8 mouse cellular contexts compared by ENCODE assay signal in the genomic region with DNA sequence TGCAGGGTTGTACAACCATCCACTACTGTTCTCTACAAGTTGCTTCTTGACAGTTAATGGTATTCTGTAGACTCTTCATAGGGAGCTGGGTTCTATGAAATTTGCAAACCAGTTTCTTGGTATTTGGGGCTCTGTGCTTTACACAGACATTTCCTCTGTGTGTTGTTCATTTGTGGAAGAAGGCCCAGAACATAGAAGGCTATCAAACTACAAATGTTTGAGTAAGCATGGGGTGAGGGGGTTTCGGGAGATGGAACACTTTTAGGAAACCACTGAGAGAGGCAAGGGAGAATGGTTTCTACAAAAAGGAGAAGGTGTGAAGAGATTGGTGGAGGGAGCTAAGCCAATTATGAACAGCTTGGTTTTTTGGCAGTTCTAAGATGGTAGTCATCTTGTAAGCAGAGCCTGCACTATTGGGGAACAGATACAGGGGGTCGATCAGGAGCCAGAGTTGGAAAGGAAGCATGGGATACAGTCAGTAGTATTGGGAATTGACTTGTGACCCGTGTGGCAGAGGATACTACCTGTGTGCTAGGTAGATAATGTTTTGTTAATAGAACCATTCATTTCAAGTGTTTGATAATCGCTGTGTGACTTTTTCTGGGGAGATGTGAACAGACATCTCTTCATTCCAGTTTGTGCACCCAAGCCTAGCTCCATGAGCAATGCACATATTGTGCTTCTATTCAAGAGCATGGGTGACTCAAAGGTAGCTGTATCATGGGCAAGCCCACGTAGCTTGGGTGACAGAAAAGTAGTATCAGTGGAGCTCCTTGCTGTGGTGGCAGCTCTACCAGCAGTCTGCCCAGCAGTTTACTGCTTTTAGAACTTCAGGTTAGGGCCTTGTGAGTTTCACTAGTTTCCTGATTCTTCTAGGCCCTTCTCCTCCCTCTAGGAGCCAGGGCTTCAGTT. TPM values are rescaled to one million over a fixed set of nuclear protein-coding genes. Genes with fewer than 3 reads are reported as not detected.
DNase-seq lines count a peak whose midpoint lies in the region; ATAC-seq and TF ChIP-seq lines count a peak whose summit lies in the region.

No protein-coding gene starts in this region.

- peak overlapping the region; percentile 64 for H3K4me3 ChIP-seq in kidney, adult 2 months (ENCODE audit: insufficient read depth, low read depth, low read length)
- H3K4me3 ChIP-seq in G1E (ENCODE audit: low read depth, low read length): peak overlapping the region; percentile 82
- peak overlapping the region; percentile 83 for H3K4me3 ChIP-seq in forebrain, embryonic 10.5 days
- peak overlapping the region; percentile 82 for H3K4me3 ChIP-seq in liver, embryonic 11.5 days (ENCODE audit: low read depth, low read length)

- peak overlapping the region; percentile 91 for H3K9ac ChIP-seq in liver, embryonic 11.5 days (ENCODE audit: low read depth, low read length)

- no peaks in the 10 kb centered on the region for H3K9me3 ChIP-seq in G1E (replicated peaks)
- no peaks in the 10 kb centered on the region for H3K9me3 ChIP-seq in forebrain, embryonic 10.5 days
- no peaks in the 10 kb centered on the region for H3K9me3 ChIP-seq in liver, embryonic 11.5 days (ENCODE audit: control insufficient read depth, low read length)

- TF ChIP-seq POLR2A in kidney, adult 2 months (IDR thresholded peaks at IDR 0.05; ENCODE audit: low read depth, low read length): no peak

- ATAC-seq in G1E (ENCODE audit: extremely low read depth, insufficient number of reproducible peaks, low FRiP score, poor library complexity, severe bottlenecking): no peak
- no peak for ATAC-seq in liver, embryonic 11.5 days (replicated peaks; ENCODE audit: low FRiP score)

- no peak for TF ChIP-seq CTCF in kidney, adult 2 months (conservative IDR thresholded peaks at IDR 0.05; ENCODE audit: insufficient read depth, insufficient read length, low read depth, low read length)
- TF ChIP-seq CTCF in G1E (IDR thresholded peaks at IDR 0.05; ENCODE audit: low read depth, low read length): no peak

- H3K4me2 ChIP-seq in liver, embryonic 11.5 days: peak overlapping the region; percentile 79

- DNase-seq in kidney, adult 2 months: no peak
- no peak for DNase-seq in kidney, postnatal 25 days
- no peak for DNase-seq in G1E (ENCODE audit: low spot score)
- DNase-seq in forebrain, embryonic 10.5 days (ENCODE audit: extremely low spot score, low spot score): no peak
- no peak for DNase-seq in liver, embryonic 11.5 days (ENCODE audit: low spot score)
- DNase-seq in ovary, postnatal 36 days (ENCODE audit: low spot score): no peak
- DNase-seq in cerebellum, adult 8-10 months: no peak
- DNase-seq in layer of hippocampus, postnatal 25 days (ENCODE audit: extremely low spot score in 1 of 2, low spot score in 1 of 2): no peak

- H3K27me3 ChIP-seq in kidney, adult 2 months (replicated peaks; ENCODE audit: control insufficient read depth, insufficient read depth, low read length): no peaks in the 10 kb centered on the region
- H3K27me3 ChIP-seq in G1E (ENCODE audit: insufficient read depth, low read length): no peaks in the 10 kb centered on the region
- H3K27me3 ChIP-seq in forebrain, embryonic 10.5 days (ENCODE audit: poor library complexity, severe bottlenecking): no peaks in the 10 kb centered on the region
- H3K27me3 ChIP-seq in liver, embryonic 11.5 days (replicated peaks; ENCODE audit: control insufficient read depth, insufficient read depth, low read length): no peaks in the 10 kb centered on the region

- WGBS in kidney, adult 2 months: 77% methylated on average over 5 of the region's 5 CpGs
- WGBS in forebrain, embryonic 10.5 days: 63% methylated on average over 5 of the region's 5 CpGs
- 33% methylated on average over 5 of the region's 5 CpGs for WGBS in liver, embryonic 11.5 days

- H3K4me1 ChIP-seq in kidney, adult 2 months (ENCODE audit: control insufficient read depth, insufficient read depth, low read length): peaks cover 19% of the 10 kb centered on the region
- peaks cover 26% of the 10 kb centered on the region for H3K4me1 ChIP-seq in G1E (ENCODE audit: insufficient read depth, low read depth, low read length)
- H3K4me1 ChIP-seq in forebrain, embryonic 10.5 days: peaks cover 19% of the 10 kb centered on the region
- peaks cover 13% of the 10 kb centered on the region for H3K4me1 ChIP-seq in liver, embryonic 11.5 days (replicated peaks; ENCODE audit: control insufficient read depth, insufficient read depth, low read length)

- H3K27ac ChIP-seq in kidney, adult 2 months (ENCODE audit: insufficient read depth, low read depth, low read length): peak overlapping the region; percentile 47
- peak overlapping the region; percentile 93; the same call in 1 of the 2 replicates for H3K27ac ChIP-seq in forebrain, embryonic 10.5 days
- H3K27ac ChIP-seq in liver, embryonic 11.5 days (ENCODE audit: low read depth, low read length): no peak overlapping the region

- H3K36me3 ChIP-seq in kidney, adult 2 months (ENCODE audit: control insufficient read depth, insufficient read depth, low read length): no peaks in the 10 kb centered on the region
- peaks cover 36% of the 10 kb centered on the region for H3K36me3 ChIP-seq in G1E (replicated peaks)
- peaks cover 40% of the 10 kb centered on the region for H3K36me3 ChIP-seq in forebrain, embryonic 10.5 days (replicated peaks)
- no peaks in the 10 kb centered on the region for H3K36me3 ChIP-seq in liver, embryonic 11.5 days (ENCODE audit: control insufficient read depth, insufficient read depth, low read length)

RNA-seq across cellular contexts. Expression of gene Naf1, which starts 1.8 kb away (rescaled TPM):
- polyA plus RNA-seq in kidney, adult 2 months (2012; rRNA removed): 4.9 TPM in 2 replicates
- total RNA-seq in G1E (2014; fragmentation: Nextera tagmentation) (63.4 and 87.9 TPM in 2 replicates), G1E (2017) (14.6 and 15.5 TPM in 2 replicates)
- 47.7 and 62.5 TPM in 2 replicates for polyA plus RNA-seq in G1E (2012)
- 4.2 TPM in 2 replicates for polyA plus RNA-seq in forebrain, embryonic 10.5 days (2016; fragmentation: Nextera tagmentation; extraction: Ambion mirVana)
- polyA plus RNA-seq in liver, embryonic 11.5 days (2014; fragmentation: Nextera tagmentation; extraction: Ambion mirVana): 7.9 and 8.4 TPM in 2 replicates
- 10 to 100 TPM; 12.8 to 15.7 TPM for total RNA-seq in layer of hippocampus, postnatal 25 days (2021)
